Mouse (Mus musculus) myocyte (in vitro differentiated cells): Measurements from ENCODE around the gene Spin4.

Experiments used
- E2F4 ChIP-seq: IDR thresholded peaks from one replicate; pipeline ENCODE4 v1.6.1; 2011; ENCODE audit warnings: mild to moderate bottlenecking, control low read depth, moderate library complexity; ENCODE audit not compliant: insufficient read depth
- POLR2A ChIP-seq: IDR thresholded peaks from one replicate; pipeline ENCODE4 v1.6.1; 2011; ENCODE audit warnings: low read depth, mild to moderate bottlenecking, control low read depth, moderate library complexity; ENCODE audit not compliant: insufficient read length

- TF ChIP-seq POLR2A (no peak), E2F4 (no peak)
Measured at GRCm38 (mm10) chrX:95027907-95028306, 1.4 kb upstream of the Spin4 start.
